Comparison of ENCODE assay signal across 27 mouse cellular contexts in genomic region chrX:159731421-159731820, GRCm38 (mm10).
"Had no signal": no experiment of that assay in that cellular context is flagged by ENCODE, and none has a peak within 500 bp of the region (broad histone marks: within the 10 kb centered on the region; RNA-seq: fewer than 3 reads in every experiment).

No protein-coding gene starts in this region.

- H3K9ac ChIP-seq: heart, embryonic 13.5 days; heart, embryonic 15.5 days; hindbrain, embryonic 13.5 days; hindbrain, embryonic 15.5 days; kidney, embryonic 15.5 days; limb, embryonic 13.5 days; limb, embryonic 15.5 days; liver, embryonic 12.5 days; liver, embryonic 14.5 days had no signal

- H3K4me3 ChIP-seq: gastrocnemius, adult 2 months; heart, embryonic 13.5 days; heart, embryonic 15.5 days; hindbrain, embryonic 13.5 days; hindbrain, embryonic 15.5 days; kidney, embryonic 15.5 days; layer of hippocampus, adult 2 months; left cerebral cortex, adult 2 months; limb, embryonic 13.5 days; limb, embryonic 15.5 days; liver, embryonic 12.5 days had no signal

- H3K27ac ChIP-seq: gastrocnemius, adult 2 months; heart, embryonic 13.5 days; heart, embryonic 15.5 days; hindbrain, embryonic 13.5 days; hindbrain, embryonic 15.5 days; hindbrain, postnatal 0 days; kidney, embryonic 15.5 days; kidney, postnatal 0 days; layer of hippocampus, adult 2 months; left cerebral cortex, adult 2 months; limb, embryonic 13.5 days; limb, embryonic 15.5 days; liver, embryonic 12.5 days; liver, embryonic 14.5 days had no signal

- H3K36me3 ChIP-seq: heart, embryonic 13.5 days; heart, embryonic 15.5 days; hindbrain, embryonic 13.5 days; hindbrain, embryonic 15.5 days; kidney, embryonic 15.5 days; limb, embryonic 13.5 days; limb, embryonic 15.5 days; liver, embryonic 12.5 days had no signal

- H3K4me1 ChIP-seq: heart, embryonic 13.5 days; heart, embryonic 15.5 days; hindbrain, embryonic 13.5 days; hindbrain, embryonic 15.5 days; kidney, embryonic 15.5 days; limb, embryonic 13.5 days; limb, embryonic 15.5 days had no signal

- H3K27me3 ChIP-seq: heart, embryonic 13.5 days; heart, embryonic 15.5 days; hindbrain, embryonic 15.5 days; liver, embryonic 12.5 days had no signal

- DNase-seq: gastrocnemius, adult 2 months; gastrocnemius, postnatal 10 days; gastrocnemius, postnatal 25 days; heart, adult 18-20 months; heart, postnatal 14 days; heart, postnatal 36 days; kidney, adult 11 months; kidney, adult 2 months; kidney, adult 9 months; kidney, postnatal 14 days; kidney, postnatal 4 days; left cerebral cortex, postnatal 4 days had no signal

- ATAC-seq: hindbrain, postnatal 0 days; intestine, embryonic 16.5 days; liver, embryonic 12.5 days had no signal

- H3K4me2 ChIP-seq: heart, embryonic 11.5 days; heart, embryonic 13.5 days; heart, embryonic 15.5 days; hindbrain, embryonic 13.5 days; hindbrain, embryonic 15.5 days; kidney, embryonic 15.5 days; limb, embryonic 13.5 days; limb, embryonic 15.5 days; liver, embryonic 12.5 days had no signal
